Mouse (Mus musculus): ENCODE measurements at regions not wholly inside any gene's neighbourhood (a gene's known extent, or its start where the extent isn't known, plus 50 kb on each side); places are given as distances from the start of the nearest gene placed in this dataset.

DNA sequence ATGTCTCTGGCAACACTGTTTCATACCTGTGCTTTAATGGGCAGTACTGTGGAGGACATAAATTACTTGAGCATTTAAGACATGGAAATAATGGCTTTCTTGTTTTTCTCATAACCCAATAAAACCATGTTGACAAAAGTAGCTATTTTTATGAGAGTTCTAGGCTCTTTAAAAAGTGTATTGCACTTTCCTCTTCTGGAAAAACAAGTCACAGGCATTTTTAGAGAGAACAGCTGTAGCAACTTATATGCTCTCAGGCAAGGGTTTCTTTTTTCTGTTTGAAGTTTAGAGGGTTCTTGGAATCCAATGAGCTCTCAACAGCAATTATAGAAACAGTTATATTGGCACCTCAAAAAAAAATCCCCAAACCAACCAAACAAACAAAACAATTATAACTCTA is 153.6 kb downstream of the Ackr3 start:
- TF ChIP-seq POLR2A (IDR thresholded peaks at IDR 0.05; ENCODE audit: borderline replicate concordance, extremely low read depth, insufficient read depth, insufficient read length, poor library complexity, severe bottlenecking): no peak
- no peak for TF ChIP-seq CTCF (IDR thresholded peaks at IDR 0.05; ENCODE audit: borderline replicate concordance, extremely low read depth, insufficient read depth, insufficient read length)
